Mouse (Mus musculus) CH12F3 (cell line): ENCODE measurements around the gene Ppil3.

Experiments
- in situ Hi-C: fragments of 300-500 bp; cut with MboI; formaldehyde crosslinking; loops from 2 replicates; pipeline ENCODE4 v1.14.3; 2020; ENCODE audit warnings: low sequenced_read_pairs

Ppil3 gene

DNA sequence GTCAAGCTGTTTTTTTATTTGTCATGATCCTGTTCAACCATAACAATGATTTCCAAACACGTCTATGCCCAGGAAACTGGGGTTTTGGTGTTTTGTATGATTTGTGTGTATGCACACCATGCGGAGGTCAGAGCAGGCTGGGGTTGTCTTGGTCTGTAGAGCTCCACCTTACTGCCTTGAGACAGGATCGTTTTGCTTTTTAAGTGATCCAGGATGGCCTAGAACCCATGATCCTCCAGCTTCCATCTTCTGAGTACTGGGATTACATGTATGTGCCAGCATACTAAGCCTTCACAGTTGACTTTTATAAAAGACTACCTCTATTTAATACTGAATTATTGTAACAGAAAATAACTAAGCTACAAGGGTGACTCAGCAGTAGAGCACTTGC, 35.1 kb downstream of the Ppil3 start:
- in situ Hi-C loops: no loop called here

DNA sequence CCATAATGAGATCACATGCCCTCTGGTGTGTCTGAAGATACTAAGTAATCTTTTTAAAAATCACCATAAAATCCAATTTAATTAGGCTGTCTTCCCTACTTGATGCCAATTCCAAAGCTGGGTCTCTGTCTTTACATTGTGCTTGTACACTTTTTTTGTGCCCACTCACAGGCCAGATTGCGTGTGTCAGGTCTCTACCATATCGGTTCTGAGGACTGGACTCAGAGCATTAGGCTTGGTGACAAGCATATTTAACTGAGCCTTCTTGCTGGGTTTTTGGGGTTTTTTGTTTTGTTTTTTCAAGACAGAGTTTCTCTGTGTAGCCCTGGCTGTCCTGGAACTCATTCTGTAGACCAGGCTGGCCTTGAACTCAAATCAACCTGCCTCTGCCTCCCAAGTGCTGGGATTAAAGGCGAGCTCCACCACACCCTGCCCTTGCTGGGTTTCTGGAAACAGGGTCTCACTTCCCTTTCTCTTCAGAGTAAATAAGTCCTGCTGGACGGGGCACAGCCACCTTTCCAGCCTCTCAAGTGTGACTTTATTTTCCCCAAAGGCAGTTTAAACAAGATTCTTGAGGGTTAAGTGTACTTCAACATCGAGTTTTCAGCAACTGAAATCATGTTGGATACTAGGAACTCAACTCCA, 35.6 kb downstream of the Ppil3 start:
- in situ Hi-C loops: no loop called here

- in situ Hi-C loops: no loop called here
Observed at GRCm38 (mm10) chr1:58408141-58408540, 37.1 kb downstream of the Ppil3 start.

DNA sequence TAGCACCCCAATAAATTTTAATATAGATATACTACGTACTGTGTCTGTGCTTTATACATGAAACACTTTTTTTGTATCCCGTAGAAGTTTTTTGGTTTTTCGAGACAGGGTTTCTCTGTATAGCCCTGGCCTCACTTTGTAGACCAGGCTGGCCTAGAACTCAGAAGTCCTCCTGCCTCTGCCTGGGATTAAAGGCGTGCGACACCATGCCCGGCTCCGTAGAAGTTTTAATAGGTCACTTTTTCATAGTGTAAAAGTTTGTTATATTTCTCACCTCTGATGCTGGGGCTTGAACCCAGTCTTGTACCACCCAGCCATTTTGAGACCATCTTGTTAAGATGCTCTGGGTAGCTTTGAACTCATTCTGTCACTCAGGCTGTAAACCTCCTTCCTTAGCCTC, 38.0 kb downstream of the Ppil3 start:
- in situ Hi-C loops: no loop called here

DNA sequence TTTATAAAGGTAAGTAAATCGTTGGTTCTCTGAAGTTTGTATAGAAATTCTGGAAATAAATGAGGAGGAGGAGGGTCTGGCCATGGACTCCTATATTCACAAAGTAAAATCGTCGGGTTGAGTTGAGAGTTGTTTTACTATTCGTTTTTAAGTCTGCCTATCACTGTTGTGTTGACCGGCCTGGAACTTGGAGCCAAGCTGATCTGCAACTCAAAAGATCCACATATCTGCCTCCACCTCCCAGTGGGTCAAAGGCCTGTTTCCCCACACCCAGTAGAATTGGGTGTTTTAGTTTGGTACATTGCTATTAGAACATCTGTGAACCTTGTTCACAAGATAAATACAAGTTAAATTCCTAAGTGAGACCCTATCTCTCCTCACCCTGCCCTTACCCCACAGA, 41.5 kb downstream of the Ppil3 start:
- in situ Hi-C loops: no loop called here

GRCm38 (mm10) chr1:58401396-58401795, 43.9 kb downstream of the Ppil3 start:
- in situ Hi-C loops: no loop called here

- in situ Hi-C loops: no loop called here
Observed at GRCm38 (mm10) chr1:58397731-58398130, 47.6 kb downstream of the Ppil3 start.

GRCm38 (mm10) chr1:58396179-58396578, 49.1 kb downstream of the Ppil3 start:
- in situ Hi-C loops: no loop called here

- in situ Hi-C loops: no loop called here
Observed at GRCm38 (mm10) chr1:58395341-58395740, 49.9 kb downstream of the Ppil3 start.

DNA sequence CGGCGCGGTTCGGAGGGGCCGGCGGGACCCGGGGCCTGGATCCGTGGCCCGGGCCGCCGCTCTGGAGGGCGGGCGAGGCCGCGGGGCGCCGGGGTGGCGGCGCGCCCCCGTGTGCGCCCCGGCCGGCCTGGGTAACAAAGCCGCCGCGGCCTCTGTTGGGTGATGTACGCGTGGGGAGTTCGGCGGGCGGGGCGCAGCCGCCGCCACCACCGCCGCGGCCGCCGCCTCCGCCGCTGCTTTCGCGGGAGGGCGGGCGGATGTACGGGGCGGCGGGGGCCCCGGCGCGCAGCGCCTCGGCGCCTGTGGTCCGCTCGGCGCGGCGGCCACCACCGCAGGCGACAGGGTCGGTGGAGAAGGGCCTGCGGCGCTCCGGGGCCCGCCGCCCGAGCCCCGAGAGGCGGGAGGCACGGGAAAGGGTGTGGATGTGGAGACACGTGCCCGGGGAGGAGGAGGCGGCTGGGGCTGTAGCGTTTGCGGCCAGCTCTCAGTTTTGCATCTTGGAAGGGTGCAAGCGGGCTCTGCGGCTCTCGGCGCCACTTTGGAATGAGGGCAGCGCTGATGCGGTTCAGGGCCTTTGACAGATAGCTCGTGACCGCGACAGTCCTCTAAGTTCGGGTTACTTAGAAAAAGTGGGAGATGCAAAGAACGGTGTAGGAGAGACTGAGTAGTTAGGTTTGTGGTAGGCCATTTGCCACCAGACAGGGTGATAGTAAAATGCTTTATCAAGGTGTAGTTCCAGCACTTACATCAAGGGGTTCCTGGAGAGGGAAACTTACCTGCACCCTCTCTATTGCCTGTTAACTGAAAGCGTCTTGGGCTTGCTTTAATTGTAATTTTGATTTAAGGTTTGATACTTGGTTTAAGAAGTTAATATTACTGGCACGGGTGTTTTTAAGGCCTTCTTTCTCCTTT, 51.7 kb downstream of the Ppil3 start:
- in situ Hi-C loops: no loop called here

GRCm38 (mm10) chr1:58392652-58393283, 52.5 kb downstream of the Ppil3 start, which contains the start of gene Bzw1:
Gene Bzw1 (plus strand): TSS chr1:58392898.
- in situ Hi-C loops: no loop called here

GRCm38 (mm10) chr1:58392268-58392651, 53.0 kb downstream of the Ppil3 start:
- in situ Hi-C loops: no loop called here

DNA sequence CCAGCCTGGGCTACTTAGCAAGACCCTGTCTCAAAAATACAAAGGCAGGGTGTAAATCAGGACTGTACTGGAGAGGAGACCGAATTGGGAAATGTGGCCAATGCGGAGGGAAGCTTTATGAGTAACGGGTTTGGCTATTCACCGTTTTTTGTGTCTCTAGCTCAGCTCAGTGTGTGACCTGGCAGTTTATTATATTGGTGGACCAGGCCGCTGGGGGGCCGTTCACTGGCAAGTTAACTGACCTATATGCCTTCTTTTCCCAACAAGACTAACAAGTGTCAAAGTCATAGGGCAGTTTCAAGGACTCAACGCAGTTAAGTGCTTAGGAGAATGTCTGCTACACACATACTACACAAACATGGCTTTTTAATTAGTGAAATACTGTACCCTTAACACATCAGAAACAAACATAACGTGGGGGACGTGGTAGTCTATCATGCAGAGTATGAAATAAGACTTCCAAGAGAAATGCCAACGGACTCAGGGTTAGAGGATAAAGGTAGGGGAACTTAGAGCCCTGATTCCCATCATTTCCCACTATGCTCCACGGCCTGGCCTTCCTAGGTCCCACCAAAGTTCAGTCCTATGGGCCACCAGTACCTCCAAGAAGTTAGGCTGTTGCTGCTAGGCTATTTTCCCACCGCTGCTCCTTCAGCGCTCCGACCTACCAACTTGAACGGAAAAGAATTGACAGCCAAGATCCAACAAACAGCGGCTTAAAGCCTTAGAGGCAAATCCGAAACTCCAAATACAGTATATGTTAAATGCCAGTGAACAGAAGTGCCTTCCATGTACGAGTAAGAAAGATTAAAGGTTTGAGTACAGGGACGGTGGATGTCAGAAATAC, 53.6 kb downstream of the Ppil3 start:
- in situ Hi-C loops: no loop called here

- in situ Hi-C loops: no loop called here
Observed at GRCm38 (mm10) chr1:58382586-58383281, 62.6 kb downstream of the Ppil3 start.
